Mouse (Mus musculus): ENCODE data around the gene Prickle2. TPM values are rescaled to one million over a fixed set of nuclear protein-coding genes. Genes with fewer than 3 reads are reported as not detected.

Gene Prickle2
- total and polyA plus RNA-seq, 2 experiments from 2014 or later = 2.2 to 5.4 TPM

GRCm38 (mm10) chr6:92559261-92559660 lies 146.7 kb downstream of the Prickle2 start:
- Histone ChIP-seq H3K4me1 (ENCODE audit: control insufficient read depth, insufficient read depth) (no peaks in the 10 kb centered on the region), H3K9ac (replicated peaks; ENCODE audit: low read depth, low read length) (no peak overlapping the region), H3K9me3 (replicated peaks; ENCODE audit: control insufficient read depth, low read length) (no peaks in the 10 kb centered on the region), H3K27me3 (ENCODE audit: control insufficient read depth, insufficient read depth, low read length) (no peaks in the 10 kb centered on the region), H3K4me3 (ENCODE audit: low read depth, low read length) (no peak overlapping the region), H3K36me3 (replicated peaks; ENCODE audit: control insufficient read depth, insufficient read depth, low read length) (no peaks in the 10 kb centered on the region), H3K27ac (ENCODE audit: low read depth) (no peak overlapping the region), H3K4me2 (ENCODE audit: low read depth, low read length) (no peak overlapping the region)
- WGBS = 100% methylated on average over 1 of the region's 1 CpGs
- DNase-seq (ENCODE audit: low spot score) (no peak), ATAC-seq (ENCODE audit: insufficient read depth, low read depth) (no peak)
- TF ChIP-seq EP300 (IDR thresholded peaks at IDR 0.05; ENCODE audit: low read depth) = no peak
- no peak for TF ChIP-seq CTCF (IDR thresholded peaks at IDR 0.05; ENCODE audit: low read depth)

DNA sequence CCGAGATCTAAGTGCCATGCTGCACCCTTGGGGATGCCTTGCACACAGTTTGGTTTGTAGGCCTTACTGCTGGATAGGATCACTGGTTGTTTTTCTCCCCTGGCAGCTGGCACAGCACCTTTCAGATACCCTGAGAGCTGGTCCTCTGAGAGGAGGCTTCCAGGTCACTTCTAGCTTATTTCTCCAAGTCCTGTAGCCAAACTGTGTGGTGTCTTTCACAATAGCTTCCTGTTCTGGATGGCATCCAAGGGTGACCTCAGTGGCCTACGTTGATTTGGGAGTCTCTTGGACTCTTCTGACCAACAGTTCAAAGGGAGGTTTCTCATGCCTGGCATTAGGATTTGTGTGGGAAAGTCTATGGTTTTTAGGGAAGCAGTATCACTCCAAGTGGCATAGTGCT lies 150.3 kb downstream of the Prickle2 start:
- Histone ChIP-seq H3K4me1 (ENCODE audit: control insufficient read depth, insufficient read depth) (no peaks in the 10 kb centered on the region), H3K27me3 (ENCODE audit: control insufficient read depth, insufficient read depth, low read length) (no peaks in the 10 kb centered on the region), H3K4me2 (ENCODE audit: low read depth, low read length) (no peak overlapping the region), H3K9ac (replicated peaks; ENCODE audit: low read depth, low read length) (no peak overlapping the region), H3K27ac (ENCODE audit: low read depth) (no peak overlapping the region), H3K36me3 (replicated peaks; ENCODE audit: control insufficient read depth, insufficient read depth, low read length) (no peaks in the 10 kb centered on the region), H3K9me3 (replicated peaks; ENCODE audit: control insufficient read depth, low read length) (no peaks in the 10 kb centered on the region), H3K4me3 (ENCODE audit: low read depth, low read length) (no peak overlapping the region)
- DNase-seq (ENCODE audit: low spot score) (no peak), ATAC-seq (ENCODE audit: insufficient read depth, low read depth) (no peak)
- 35% methylated on average over 2 of the region's 2 CpGs for WGBS
- no peak for TF ChIP-seq EP300 (IDR thresholded peaks at IDR 0.05; ENCODE audit: low read depth)

DNA sequence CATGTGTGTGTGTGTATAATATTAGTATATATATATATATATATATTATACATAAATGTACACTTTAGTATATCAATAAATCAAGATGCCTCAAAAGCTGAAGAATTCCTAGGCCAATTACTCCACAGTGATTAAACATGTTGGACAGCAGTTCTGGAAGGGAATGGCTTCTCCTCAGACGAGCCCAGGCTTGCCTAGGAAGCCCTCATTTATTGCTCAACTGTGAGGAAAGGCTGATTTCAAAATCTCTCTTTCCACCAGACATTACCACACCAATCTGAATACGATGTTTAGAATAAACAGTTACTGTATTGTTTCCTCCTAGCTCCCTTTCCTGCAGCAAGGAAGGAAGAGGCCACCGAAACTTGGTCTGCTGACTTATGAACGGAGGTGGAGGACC lies 152.9 kb downstream of the Prickle2 start:
- Histone ChIP-seq H3K9me3 (replicated peaks; ENCODE audit: control insufficient read depth, low read length) (no peaks in the 10 kb centered on the region), H3K27ac (ENCODE audit: low read depth) (no peak overlapping the region), H3K9ac (replicated peaks; ENCODE audit: low read depth, low read length) (no peak overlapping the region), H3K4me1 (ENCODE audit: control insufficient read depth, insufficient read depth) (no peaks in the 10 kb centered on the region), H3K4me2 (ENCODE audit: low read depth, low read length) (no peak overlapping the region), H3K4me3 (ENCODE audit: low read depth, low read length) (no peak overlapping the region), H3K36me3 (replicated peaks; ENCODE audit: control insufficient read depth, insufficient read depth, low read length) (no peaks in the 10 kb centered on the region), H3K27me3 (ENCODE audit: control insufficient read depth, insufficient read depth, low read length) (no peaks in the 10 kb centered on the region)
- WGBS = 71% methylated on average over 4 of the region's 4 CpGs
- ATAC-seq (ENCODE audit: insufficient read depth, low read depth) (no peak), DNase-seq (ENCODE audit: low spot score) (no peak)
- TF ChIP-seq EP300 (IDR thresholded peaks at IDR 0.05; ENCODE audit: low read depth) = no peak
- TF ChIP-seq CTCF (IDR thresholded peaks at IDR 0.05; ENCODE audit: low read depth) = no peak

GRCm38 (mm10) chr6:92549246-92549645 lies 156.7 kb downstream of the Prickle2 start:
- no peak for ATAC-seq (ENCODE audit: insufficient read depth, low read depth)
- no peak for TF ChIP-seq EP300 (IDR thresholded peaks at IDR 0.05; ENCODE audit: low read depth)
- TF ChIP-seq CTCF (IDR thresholded peaks at IDR 0.05; ENCODE audit: low read depth) = no peak

GRCm38 (mm10) chr6:92545204-92545603 lies 160.8 kb downstream of the Prickle2 start:
- Histone ChIP-seq H3K4me2 (ENCODE audit: low read depth, low read length) (no peak overlapping the region), H3K27ac (ENCODE audit: low read depth) (no peak overlapping the region), H3K4me3 (ENCODE audit: low read depth, low read length) (no peak overlapping the region), H3K27me3 (ENCODE audit: control insufficient read depth, insufficient read depth, low read length) (no peaks in the 10 kb centered on the region), H3K4me1 (ENCODE audit: control insufficient read depth, insufficient read depth) (no peaks in the 10 kb centered on the region), H3K9me3 (replicated peaks; ENCODE audit: control insufficient read depth, low read length) (no peaks in the 10 kb centered on the region), H3K36me3 (replicated peaks; ENCODE audit: control insufficient read depth, insufficient read depth, low read length) (no peaks in the 10 kb centered on the region), H3K9ac (replicated peaks; ENCODE audit: low read depth, low read length) (no peak overlapping the region)
- 84% methylated on average over 2 of the region's 2 CpGs for WGBS
- no peak for DNase-seq (ENCODE audit: low spot score)
- TF ChIP-seq CTCF (IDR thresholded peaks at IDR 0.05; ENCODE audit: low read depth) (no peak), EP300 (IDR thresholded peaks at IDR 0.05; ENCODE audit: low read depth) (no peak)
- ATAC-seq (ENCODE audit: insufficient read depth, low read depth) = no peak

More at GRCm38 (mm10) chr6:92549246-92549645, 156.7 kb downstream of the Prickle2 start:
- Histone ChIP-seq H3K4me3 (ENCODE audit: low read depth, low read length) (no peak overlapping the region), H3K4me2 (ENCODE audit: low read depth, low read length) (no peak overlapping the region), H3K27ac (ENCODE audit: low read depth) (no peak overlapping the region), H3K4me1 (ENCODE audit: control insufficient read depth, insufficient read depth) (no peaks in the 10 kb centered on the region), H3K9ac (replicated peaks; ENCODE audit: low read depth, low read length) (no peak overlapping the region), H3K27me3 (ENCODE audit: control insufficient read depth, insufficient read depth, low read length) (no peaks in the 10 kb centered on the region), H3K36me3 (replicated peaks; ENCODE audit: control insufficient read depth, insufficient read depth, low read length) (no peaks in the 10 kb centered on the region), H3K9me3 (replicated peaks; ENCODE audit: control insufficient read depth, low read length) (no peaks in the 10 kb centered on the region)
- no peak for DNase-seq (ENCODE audit: low spot score)
- WGBS = 75% methylated on average over 8 of the region's 8 CpGs

GRCm38 (mm10) chr6:92543825-92544224 lies 162.1 kb downstream of the Prickle2 start:
- H3K4me1 ChIP-seq (ENCODE audit: control insufficient read depth, insufficient read depth) = no peaks in the 10 kb centered on the region
- no peaks in the 10 kb centered on the region for H3K27me3 ChIP-seq (ENCODE audit: control insufficient read depth, insufficient read depth, low read length)
- no peak overlapping the region for H3K27ac ChIP-seq (ENCODE audit: low read depth)
- H3K36me3 ChIP-seq (replicated peaks; ENCODE audit: control insufficient read depth, insufficient read depth, low read length) = no peaks in the 10 kb centered on the region
- TF ChIP-seq CTCF (IDR thresholded peaks at IDR 0.05; ENCODE audit: low read depth) (no peak), EP300 (IDR thresholded peaks at IDR 0.05; ENCODE audit: low read depth) (no peak)
- ATAC-seq (ENCODE audit: insufficient read depth, low read depth) (no peak), DNase-seq (ENCODE audit: low spot score) (no peak)
- no peak overlapping the region for H3K9ac ChIP-seq (replicated peaks; ENCODE audit: low read depth, low read length)
- H3K4me2 ChIP-seq (ENCODE audit: low read depth, low read length) = no peak overlapping the region
- H3K9me3 ChIP-seq (replicated peaks; ENCODE audit: control insufficient read depth, low read length) = no peaks in the 10 kb centered on the region
- H3K4me3 ChIP-seq (ENCODE audit: low read depth, low read length) = no peak overlapping the region
- WGBS = 77% methylated on average over 4 of the region's 4 CpGs

Measured in heart, postnatal 0 days (tissue).